14 mouse cellular contexts compared by ENCODE assay signal in the genomic region with DNA sequence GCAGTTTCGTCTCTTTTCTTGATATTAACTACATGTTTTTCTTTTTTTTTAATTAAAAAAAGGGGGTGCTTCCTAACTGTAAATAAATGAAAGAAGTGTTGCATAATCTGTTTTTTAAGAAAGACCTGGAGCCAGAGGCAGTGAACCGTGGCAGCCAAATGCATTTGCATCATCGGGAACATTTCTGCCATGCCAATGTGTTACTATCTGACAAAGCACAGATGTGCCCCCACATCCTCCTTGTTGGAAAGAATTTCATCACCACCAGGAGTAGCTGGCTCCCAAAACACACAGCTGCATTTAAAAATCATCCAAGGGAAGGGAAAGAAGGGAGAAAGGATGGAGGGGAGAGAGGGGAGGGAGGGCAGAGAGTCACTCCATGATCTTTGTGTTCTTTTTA.
A peak's percentile ranks its signal among the peaks of the same experiment; 100 is the strongest.
DNase-seq lines count a peak whose midpoint lies in the region; ATAC-seq and TF ChIP-seq lines count a peak whose summit lies in the region.
"Had no signal": no experiment of that assay in that cellular context is flagged by ENCODE, and none has a peak within 500 bp of the region (broad histone marks: within the 10 kb centered on the region; RNA-seq: fewer than 3 reads in every experiment).

No protein-coding gene starts in this region.

- 58% methylated on average over 3 of the region's 3 CpGs for WGBS in liver, adult 2 months
- 65% methylated on average over 3 of the region's 3 CpGs for WGBS in liver, postnatal 0 days (ENCODE audit: insufficient replicate concordance)

- peak; percentile 49 for DNase-seq in liver, adult 2 months (ENCODE audit: extremely low read depth, low read depth, low spot score)
- no peak for DNase-seq in liver, postnatal 0 days
- peak; percentile 70 for DNase-seq in heart, adult 8-10 months (ENCODE audit: low spot score)
- DNase-seq in kidney, adult 9 months: peak; percentile 82
- DNase-seq in lung, postnatal 14 days: peak; percentile 42
- DNase-seq in yolk sac, embryonic 10.5 days (ENCODE audit: low spot score): no peak
- no peak for DNase-seq in adrenal gland, postnatal 36 days
- DNase-seq: adrenal gland, adult 2 months; cerebellum, postnatal 36 days; layer of hippocampus, postnatal 36 days; thymus, adult 18-20 months had no signal

- no peak overlapping the region for H3K4me2 ChIP-seq in liver, postnatal 0 days (ENCODE audit: low read depth, low read length)
- H3K4me2 ChIP-seq: limb, embryonic 13.5 days; midbrain, embryonic 13.5 days had no signal

- no peaks in the 10 kb centered on the region for H3K4me1 ChIP-seq in liver, adult 2 months (ENCODE audit: control insufficient read depth, insufficient read depth, low read length)
- no peaks in the 10 kb centered on the region for H3K4me1 ChIP-seq in liver, postnatal 0 days (ENCODE audit: insufficient read depth)
- H3K4me1 ChIP-seq: midbrain, embryonic 13.5 days had no signal

- no peak overlapping the region for H3K9ac ChIP-seq in liver, adult 2 months (ENCODE audit: low read depth, low read length)
- no peak overlapping the region for H3K9ac ChIP-seq in liver, postnatal 0 days (replicated peaks)
- H3K9ac ChIP-seq: limb, embryonic 13.5 days; midbrain, embryonic 13.5 days had no signal

- no peak for TF ChIP-seq POLR2A in liver, adult 2 months (IDR thresholded peaks at IDR 0.05; ENCODE audit: extremely low read depth, insufficient read depth, low read length)

- no peaks in the 10 kb centered on the region for H3K9me3 ChIP-seq in liver, postnatal 0 days (ENCODE audit: low read length)
- H3K9me3 ChIP-seq: limb, embryonic 13.5 days; midbrain, embryonic 13.5 days had no signal

- no peaks in the 10 kb centered on the region for H3K27me3 ChIP-seq in liver, adult 2 months (ENCODE audit: control insufficient read depth, insufficient read depth, low read length)
- no peaks in the 10 kb centered on the region for H3K27me3 ChIP-seq in liver, postnatal 0 days (ENCODE audit: insufficient read depth, low read length)
- H3K27me3 ChIP-seq: limb, embryonic 13.5 days; midbrain, embryonic 13.5 days had no signal

- TF ChIP-seq CTCF in liver, adult 2 months (IDR thresholded peaks at IDR 0.05; ENCODE audit: low read depth, low read length): no peak
- TF ChIP-seq CTCF in liver, postnatal 0 days (IDR thresholded peaks at IDR 0.05; ENCODE audit: low read depth): no peak

- no peak overlapping the region for H3K4me3 ChIP-seq in liver, adult 2 months (ENCODE audit: insufficient read depth, low read depth, low read length)
- no peak overlapping the region for H3K4me3 ChIP-seq in liver, postnatal 0 days (ENCODE audit: low read depth, low read length)
- H3K4me3 ChIP-seq: limb, embryonic 13.5 days; midbrain, embryonic 13.5 days had no signal

- no peaks in the 10 kb centered on the region for H3K79me2 ChIP-seq in liver, adult 2 months (ENCODE audit: control insufficient read depth, insufficient read depth, low read length)

- no peak for ATAC-seq in liver, postnatal 0 days
- ATAC-seq in erythroblast, adult 5-6 weeks (replicated peaks; ENCODE audit: low FRiP score, poor library complexity, severe bottlenecking): no peak
- ATAC-seq: midbrain, embryonic 13.5 days had no signal

- no peak overlapping the region for H3K27ac ChIP-seq in liver, adult 2 months (replicated peaks; ENCODE audit: insufficient read depth, low read depth, low read length)
- H3K27ac ChIP-seq in liver, postnatal 0 days (ENCODE audit: low read depth): no peak overlapping the region
- H3K27ac ChIP-seq: limb, embryonic 13.5 days; midbrain, embryonic 13.5 days had no signal

- TF ChIP-seq EP300 in liver, postnatal 0 days (IDR thresholded peaks at IDR 0.05; ENCODE audit: low read depth): no peak

- no peaks in the 10 kb centered on the region for H3K36me3 ChIP-seq in liver, adult 2 months (ENCODE audit: control insufficient read depth, insufficient read depth, low read length)
- H3K36me3 ChIP-seq in liver, postnatal 0 days (replicated peaks; ENCODE audit: insufficient read depth, low read length): no peaks in the 10 kb centered on the region
- H3K36me3 ChIP-seq: limb, embryonic 13.5 days; midbrain, embryonic 13.5 days had no signal

Comparison
In these comparisons a context has a peak if more than half of its experiments do, and no peak if none do; other contexts are left out.
1. DNase-seq: peak in liver, adult 2 months (single experiment), heart, adult 8-10 months (single experiment), kidney, adult 9 months (single experiment) and lung, postnatal 14 days (single experiment); none in liver, postnatal 0 days (single experiment), yolk sac, embryonic 10.5 days (single experiment) and adrenal gland, postnatal 36 days (0 of 2).